Mouse (Mus musculus): ENCODE measurements at regions not wholly inside any gene's neighbourhood (a gene's known extent, or its start where the extent isn't known, plus 50 kb on each side); places are given as distances from the start of the nearest gene placed in this dataset.

- no peak for DNase-seq
Measured at GRCm38 (mm10) chr2:48465483-48465882, 348.4 kb upstream of the Acvr2a start.

GRCm38 (mm10) chr2:48468895-48469294, 345.0 kb upstream of the Acvr2a start:
- DNase-seq, result no peak

GRCm38 (mm10) chr2:48469357-48469756, 344.6 kb upstream of the Acvr2a start:
- no peak for DNase-seq

GRCm38 (mm10) chr2:48473102-48473501, 340.8 kb upstream of the Acvr2a start:
- DNase-seq, result no peak

- no peak for DNase-seq
Measured at GRCm38 (mm10) chr2:48474642-48475041, 339.3 kb upstream of the Acvr2a start.

GRCm38 (mm10) chr2:48476777-48477176, 337.1 kb upstream of the Acvr2a start:
- no peak for DNase-seq

- no peak for DNase-seq
Measured at GRCm38 (mm10) chr2:48477336-48477735, 336.6 kb upstream of the Acvr2a start.

GRCm38 (mm10) chr2:48479601-48480000, 334.3 kb upstream of the Acvr2a start:
- DNase-seq, result no peak

- DNase-seq, result no peak
Measured at GRCm38 (mm10) chr2:48480428-48481191, 333.3 kb upstream of the Acvr2a start.

- DNase-seq, result no peak
Measured at GRCm38 (mm10) chr2:48481209-48481742, 332.6 kb upstream of the Acvr2a start.

GRCm38 (mm10) chr2:48493574-48493973, 320.3 kb upstream of the Acvr2a start:
- no peak for DNase-seq

GRCm38 (mm10) chr2:48494065-48494464, 319.8 kb upstream of the Acvr2a start:
- DNase-seq, result no peak

- no peak for DNase-seq
Measured at GRCm38 (mm10) chr2:48494632-48495031, 319.3 kb upstream of the Acvr2a start.

- no peak for DNase-seq
Measured at GRCm38 (mm10) chr2:48498047-48498723, 315.7 kb upstream of the Acvr2a start.

GRCm38 (mm10) chr2:48499396-48499795, 314.5 kb upstream of the Acvr2a start:
- DNase-seq, result no peak

- no peak for DNase-seq
Measured at GRCm38 (mm10) chr2:48501387-48501786, 312.5 kb upstream of the Acvr2a start.

- DNase-seq, result no peak
Measured at GRCm38 (mm10) chr2:48513848-48514247, 300.1 kb upstream of the Acvr2a start.

GRCm38 (mm10) chr2:48519838-48520404, 294.0 kb upstream of the Acvr2a start:
- DNase-seq, result no peak

GRCm38 (mm10) chr2:48520535-48520971, 293.4 kb upstream of the Acvr2a start:
- DNase-seq, result no peak

GRCm38 (mm10) chr2:48535453-48535852, 278.5 kb upstream of the Acvr2a start:
- no peak for DNase-seq

- no peak for DNase-seq
Measured at GRCm38 (mm10) chr2:48536930-48537329, 277.0 kb upstream of the Acvr2a start.

- DNase-seq, result no peak
Measured at GRCm38 (mm10) chr2:48538668-48539341, 275.1 kb upstream of the Acvr2a start.

GRCm38 (mm10) chr2:48539465-48540055, 274.3 kb upstream of the Acvr2a start:
- DNase-seq, result no peak

Data from cerebellum, adult 9-11 months (tissue).